Mouse (Mus musculus) myocyte (in vitro differentiated cells): ENCODE data around the gene Rars.

Experiments
- E2F4 ChIP-seq: IDR thresholded peaks from one replicate; pipeline ENCODE4 v1.6.1; 2011; ENCODE audit warnings: mild to moderate bottlenecking, control low read depth, moderate library complexity; ENCODE audit not compliant: insufficient read depth
- POLR2A ChIP-seq: IDR thresholded peaks from one replicate; pipeline ENCODE4 v1.6.1; 2011; ENCODE audit warnings: low read depth, mild to moderate bottlenecking, control low read depth, moderate library complexity; ENCODE audit not compliant: insufficient read length
- TCF12 ChIP-seq: IDR thresholded peaks from one replicate; pipeline ENCODE4 v1.6.1; 2011; ENCODE audit warnings: mild to moderate bottlenecking, control low read depth; ENCODE audit not compliant: poor library complexity, insufficient read depth, severe bottlenecking

DNA sequence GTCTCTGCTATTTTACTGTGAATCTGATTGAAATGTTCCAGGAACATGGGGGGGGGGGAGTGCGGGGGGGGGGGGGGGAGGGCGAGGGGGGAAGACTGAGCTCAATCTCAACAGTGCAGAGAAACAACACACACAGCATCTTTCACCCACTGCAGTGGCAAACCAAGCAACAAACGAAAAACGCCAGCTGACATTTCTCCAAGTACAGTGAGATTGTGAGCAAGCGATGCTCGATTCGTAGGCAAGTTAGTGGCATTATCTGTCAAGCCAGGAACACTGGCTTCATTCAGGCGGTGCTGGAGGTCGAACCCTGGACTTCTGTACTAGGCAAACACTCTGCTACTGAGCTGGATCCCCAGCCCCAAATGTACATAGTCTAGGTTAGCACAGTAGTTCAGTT, 21.3 kb upstream of the Rars start:
- TF ChIP-seq E2F4 (no peak), POLR2A (no peak), TCF12 (no peak)
